Mouse (Mus musculus) CH12.LX (cell line): ENCODE data around the gene Ano9.

Source experiments
- CHD2 ChIP-seq: IDR thresholded peaks from 2 replicates; pipeline ENCODE4 v1.6.1; 2011; ENCODE audit warnings: low read length, improper control_type of control experiment
- CTCF ChIP-seq, 2 experiments: IDR thresholded peaks in 1 of 2; conservative IDR thresholded peaks in 1 of 2; 2 replicates each; pipeline ENCODE4 v1.5.1; 2011 to 2012; ENCODE audit warnings: low read depth in 2 of 2, low read length in 2 of 2, improper control_type of control experiment in 1 of 2, inconsistent platforms in 1 of 2, mild to moderate bottlenecking in 1 of 2, moderate library complexity in 1 of 2
- RAD21 ChIP-seq: IDR thresholded peaks from 2 replicates; pipeline ENCODE4 v1.6.1; 2011; ENCODE audit warnings: low read depth, mild to moderate bottlenecking, low read length, improper control_type of control experiment, moderate library complexity

- no peak for TF ChIP-seq CTCF (conservative IDR thresholded peaks at IDR 0.05 in 1 of 2, IDR thresholded peaks at IDR 0.05 in 1 of 2; ENCODE audit: low read depth in 2 of 2, low read length in 2 of 2)
- no peak for TF ChIP-seq RAD21
- peak; percentile 94 for TF ChIP-seq CHD2
Observed at GRCm38 (mm10) chr7:141087894-141088293, 29.7 kb downstream of the Ano9 start.
